Mouse (Mus musculus) midbrain, postnatal 0 days (tissue): ENCODE data around the gene Gm42791. TPM values are rescaled to one million over a fixed set of nuclear protein-coding genes. Genes with fewer than 3 reads are reported as not detected.

Experiments
- ATAC-seq: fragments of 200-750 bp; cut with Nextera tagmentation; 2 replicates; pipeline ENCODE4 v1.8.0; 2017; ENCODE audit warnings: moderate number of reproducible peaks, mild to moderate bottlenecking, moderate TSS enrichment, moderate library complexity; ENCODE audit not compliant: low FRiP score
- DNase-seq: peaks from one replicate; pipeline ENCODE4 v3.0.0-alpha.2; 2015; ENCODE audit warnings: low spot score
- H3K27ac ChIP-seq: fragments of 300-500 bp; sonication (generic); 2 replicates; pipeline ENCODE4 v1.5.1; 2014; ENCODE audit warnings: low read depth, mild to moderate bottlenecking, low read length, mixed read lengths
- H3K27me3 ChIP-seq: fragments of 300-500 bp; sonication (generic); 2 replicates; pipeline ENCODE4 v1.6.1; 2014; ENCODE audit warnings: low read length, control low read depth, mixed read lengths; ENCODE audit not compliant: insufficient read depth
- H3K36me3 ChIP-seq: fragments of 300-500 bp; sonication (generic); 2 replicates; pipeline ENCODE4 v1.6.1; 2014; ENCODE audit warnings: low read length, control low read depth, mixed read lengths; ENCODE audit not compliant: insufficient read depth
- H3K4me1 ChIP-seq: fragments of 300-500 bp; sonication (generic); 2 replicates; pipeline ENCODE4 v1.6.1; 2014; ENCODE audit warnings: mild to moderate bottlenecking, control low read depth, antibody characterized with exemption, low read length, mixed read lengths; ENCODE audit not compliant: insufficient read depth
- H3K4me2 ChIP-seq: fragments of 300-500 bp; sonication (generic); 2 replicates; pipeline ENCODE4 v1.6.1; 2014; ENCODE audit warnings: low read depth, mild to moderate bottlenecking, low read length, mixed read lengths; ENCODE audit not compliant: poor library complexity, severe bottlenecking
- H3K4me3 ChIP-seq: fragments of 300-500 bp; sonication (generic); 2 replicates; pipeline ENCODE4 v1.5.1; 2014; ENCODE audit warnings: low read depth, mild to moderate bottlenecking, low read length, moderate library complexity
- H3K9ac ChIP-seq: fragments of 300-500 bp; sonication (generic); replicated peaks from 2 replicates; pipeline ENCODE4 v1.6.1; 2014; ENCODE audit warnings: mild to moderate bottlenecking, low read length, moderate library complexity, mixed read lengths; ENCODE audit not compliant: poor library complexity, severe bottlenecking
- H3K9me3 ChIP-seq: fragments of 300-500 bp; sonication (generic); 2 replicates; pipeline ENCODE4 v1.6.1; 2016; ENCODE audit warnings: low read length, control low read depth
- CTCF ChIP-seq: IDR thresholded peaks from 2 replicates; pipeline ENCODE4 v1.5.1; 2016; ENCODE audit warnings: antibody characterized with exemption, mild to moderate bottlenecking
- WGBS: fragments of 180-500 bp; shearing (Covaris S2); extraction: QIAGEN DNeasy Blood & Tissue Kit; methylation state at CpG from one replicate; pipeline ENCODE4 v1.1.7; 2014; 5-methylcytosine and 5-hydroxymethylcytosine counted together
- polyA plus RNA-seq: library from polyadenylated mRNA; unstranded; fragments of >200 nt; fragmentation: Nextera tagmentation; extraction: Ambion mirVana; gene quantifications from 2 replicates; pipeline ENCODE4 v1.2.1, GENCODE M21; 2015
- total RNA-seq: library from RNA; depleted of rRNA; stranded (reverse); fragments of >200 nt; gene quantifications from 2 replicates; pipeline ENCODE4 v1.2.3, GENCODE M21; 2014

Gm42791 gene
- total and polyA plus RNA-seq, 2 experiments from 2014 or later, result 3.1 TPM; not detected in 1

DNA sequence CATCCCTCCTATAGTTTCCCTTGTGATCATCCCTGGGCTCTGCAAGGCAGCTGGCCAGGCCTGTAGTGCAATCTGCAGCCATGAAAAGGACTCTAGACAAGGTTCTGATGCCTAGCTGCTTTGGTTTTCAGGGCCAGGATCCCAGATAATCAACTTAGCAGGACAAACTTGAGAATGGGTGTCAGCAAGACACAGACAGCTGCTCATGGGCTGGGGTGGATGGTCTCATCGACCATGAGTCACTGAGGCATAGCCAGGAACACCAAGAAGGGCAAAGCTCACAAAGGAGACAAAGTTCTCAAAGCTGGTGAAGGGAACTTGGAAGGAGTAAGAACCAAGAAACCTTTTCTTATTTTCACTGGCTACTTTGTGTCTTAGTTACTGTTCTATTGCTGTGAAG lies 63.6 kb downstream of the Gm42791 start:
- DNase-seq (no peak), ATAC-seq (no peak)
- Histone ChIP-seq H3K36me3 (no peaks in the 10 kb centered on the region), H3K9me3 (no peaks in the 10 kb centered on the region), H3K27me3 (no peaks in the 10 kb centered on the region), H3K9ac (no peak overlapping the region), H3K4me1 (no peaks in the 10 kb centered on the region), H3K4me2 (no peak overlapping the region), H3K4me3 (no peak overlapping the region), H3K27ac (no peak overlapping the region)
- 87% methylated on average over 1 of the region's 1 CpGs for whole genome bisulfite sequencing
- no peak for TF ChIP-seq CTCF

DNA sequence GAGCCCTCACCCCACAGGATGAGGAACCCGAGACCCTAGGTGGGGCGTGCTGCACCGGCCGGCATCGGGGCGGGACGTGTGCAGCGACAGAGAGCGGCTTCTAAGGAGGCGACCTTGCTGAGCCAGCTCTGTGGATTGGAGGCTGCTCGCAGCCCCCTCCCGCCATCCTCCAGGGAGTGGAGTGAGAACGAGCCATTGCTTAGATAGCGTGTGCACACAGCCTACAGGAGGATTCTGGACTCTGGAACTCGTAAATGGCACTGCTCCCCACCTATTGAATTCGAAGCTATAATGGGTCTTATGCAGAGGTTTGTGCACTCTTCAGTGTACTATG lies 65.9 kb downstream of the Gm42791 start, which contains the start of gene Katnal1:
TSS of gene Katnal1 (minus strand) at position 205 of the 334 bp plus-strand sequence.
- H3K4me3 ChIP-seq, result peak within 1 kb of the TSS; percentile 74
- 0 out of 2 replicates have a peak, but pooled peaks have one; percentile 1 for TF ChIP-seq CTCF
- no peak; the same call in 1 of the 2 replicates for ATAC-seq

DNA sequence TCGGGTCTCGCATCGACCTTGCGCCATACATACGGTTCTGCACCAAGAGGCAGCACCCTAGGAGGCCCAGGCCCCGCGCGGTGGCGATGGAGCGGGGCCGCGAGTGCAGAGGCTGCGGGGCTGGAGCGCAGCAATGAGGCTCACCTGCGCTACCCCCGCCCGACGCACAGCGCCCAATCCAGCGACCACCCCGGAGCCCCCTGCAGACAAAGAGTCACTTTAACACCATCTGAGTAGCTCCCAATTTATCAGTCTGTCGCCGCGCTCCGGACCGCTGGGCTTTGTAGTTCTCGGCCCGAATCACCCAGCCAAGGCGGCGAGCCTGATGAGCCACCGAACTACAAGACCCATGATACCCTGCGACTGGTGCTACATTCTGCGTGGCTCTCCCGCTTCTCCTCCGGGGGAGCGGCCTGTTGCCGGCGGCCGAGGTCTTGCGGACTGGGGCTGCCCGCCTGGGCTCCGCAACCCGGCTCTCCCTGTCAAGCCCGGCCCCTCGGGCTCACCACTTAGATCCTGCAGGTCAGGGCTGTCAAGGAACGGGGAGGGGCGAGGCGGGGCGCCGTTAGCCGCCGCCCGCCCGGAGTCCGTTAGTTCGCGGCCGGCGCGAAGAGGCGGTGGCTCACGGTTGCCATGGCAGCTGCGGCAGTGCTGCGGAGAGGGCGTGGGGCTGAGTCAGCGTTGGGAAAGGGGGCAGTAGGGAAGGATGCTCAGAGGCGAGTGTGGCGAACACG lies 66.4 kb downstream of the Gm42791 start:
- peak overlapping the region; percentile 87 for H3K9ac ChIP-seq
- no peaks in the 10 kb centered on the region for H3K4me1 ChIP-seq
- H3K27ac ChIP-seq, result peak overlapping the region; percentile 99
- H3K9me3 ChIP-seq, result no peaks in the 10 kb centered on the region
- DNase-seq, result peak; percentile 99
- peak overlapping the region; percentile 74 for H3K4me3 ChIP-seq
- 0 out of 2 replicates have a peak, but pooled peaks cover 3% of the 10 kb centered on the region for H3K36me3 ChIP-seq
- H3K4me2 ChIP-seq, result peak overlapping the region; percentile 52
- under 1% methylated on average over 68 of the region's 69 CpGs for WGBS
- TF ChIP-seq CTCF, result peak; percentile 39
- no peaks in the 10 kb centered on the region for H3K27me3 ChIP-seq
- ATAC-seq, result peak; percentile 97

More for the DNA sequence above, 65.9 kb downstream of the Gm42791 start, which contains the start of gene Katnal1:
- H3K4me1 ChIP-seq, result no peaks in the 10 kb centered on the region
- H3K9ac ChIP-seq, result peak within 1 kb of the TSS; percentile 87
- H3K9me3 ChIP-seq, result no peaks in the 10 kb centered on the region
- H3K36me3 ChIP-seq, result 0 out of 2 replicates have a peak, but pooled peaks cover 3% of the 10 kb centered on the region
- H3K4me2 ChIP-seq, result peak within 1 kb of the TSS; percentile 52
- under 1% methylated on average over 16 of the region's 16 CpGs for WGBS
- no peak for DNase-seq
- peak within 1 kb of the TSS; percentile 99 for H3K27ac ChIP-seq
- no peaks in the 10 kb centered on the region for H3K27me3 ChIP-seq

DNA sequence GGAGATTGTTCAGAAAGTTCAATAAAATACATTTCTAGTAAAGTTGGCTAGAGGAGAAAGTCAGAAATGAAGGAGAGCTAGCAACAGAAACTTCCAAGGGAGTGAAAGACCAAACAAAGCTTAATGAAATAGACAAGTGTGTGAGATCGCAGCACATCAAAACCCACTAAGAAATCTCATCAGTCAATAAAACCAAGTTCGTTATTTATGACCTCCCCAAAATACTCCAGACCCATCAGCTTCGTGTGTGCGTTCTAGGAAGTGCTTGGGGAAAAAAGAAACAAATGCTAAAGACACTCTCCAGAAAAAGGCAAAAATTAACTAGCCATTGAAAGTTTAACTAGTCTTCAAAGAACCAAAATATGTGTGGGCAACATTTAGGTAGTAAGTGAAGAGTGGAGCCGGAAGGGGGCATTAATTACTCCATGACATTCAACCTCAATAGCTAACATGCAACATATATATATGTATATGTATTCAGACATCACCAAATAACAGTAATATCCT lies 67.2 kb downstream of the Gm42791 start:
- Histone ChIP-seq H3K4me3 (peak overlapping the region; percentile 74), H3K4me2 (peak overlapping the region; percentile 52), H3K27ac (peak overlapping the region; percentile 99), H3K27me3 (no peaks in the 10 kb centered on the region), H3K9ac (peak overlapping the region; percentile 87; the same call in 1 of the 2 replicates), H3K9me3 (no peaks in the 10 kb centered on the region), H3K4me1 (no peaks in the 10 kb centered on the region), H3K36me3 (0 out of 2 replicates have a peak, but pooled peaks cover 3% of the 10 kb centered on the region)
- DNase-seq (no peak), ATAC-seq (no peak)
- WGBS, result 33% methylated on average over 5 of the region's 5 CpGs
- no peak; the same call in 1 of the 2 replicates for TF ChIP-seq CTCF

DNA sequence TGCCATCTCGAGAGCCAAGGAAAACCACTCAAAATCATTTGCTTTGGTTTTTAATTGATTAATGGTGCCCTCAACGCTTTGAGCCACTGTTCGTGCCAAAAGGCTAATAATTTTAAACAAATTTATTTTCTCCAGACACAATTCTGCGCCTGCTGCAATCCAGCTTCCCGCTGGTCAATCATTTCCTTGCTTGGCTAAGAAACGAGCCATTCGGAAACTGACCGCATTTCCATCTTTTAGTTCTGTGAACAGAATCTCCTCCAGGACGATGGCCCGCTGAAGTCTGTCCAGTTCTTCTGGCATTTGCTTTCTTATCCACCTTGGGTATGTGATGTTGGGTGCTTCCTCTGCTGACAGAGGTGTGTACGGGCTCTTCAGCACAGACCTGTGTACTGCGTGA lies 70.4 kb downstream of the Gm42791 start:
- 95% methylated on average over 12 of the region's 12 CpGs for whole genome bisulfite sequencing
- DNase-seq (no peak), ATAC-seq (no peak)
- Histone ChIP-seq H3K27me3 (no peaks in the 10 kb centered on the region), H3K9ac (no peak overlapping the region), H3K4me1 (no peaks in the 10 kb centered on the region), H3K9me3 (no peaks in the 10 kb centered on the region), H3K4me2 (no peak overlapping the region), H3K36me3 (peaks cover 6% of the 10 kb centered on the region; the same call in 1 of the 2 replicates), H3K27ac (no peak overlapping the region), H3K4me3 (no peak overlapping the region)
- TF ChIP-seq CTCF, result no peak

DNA sequence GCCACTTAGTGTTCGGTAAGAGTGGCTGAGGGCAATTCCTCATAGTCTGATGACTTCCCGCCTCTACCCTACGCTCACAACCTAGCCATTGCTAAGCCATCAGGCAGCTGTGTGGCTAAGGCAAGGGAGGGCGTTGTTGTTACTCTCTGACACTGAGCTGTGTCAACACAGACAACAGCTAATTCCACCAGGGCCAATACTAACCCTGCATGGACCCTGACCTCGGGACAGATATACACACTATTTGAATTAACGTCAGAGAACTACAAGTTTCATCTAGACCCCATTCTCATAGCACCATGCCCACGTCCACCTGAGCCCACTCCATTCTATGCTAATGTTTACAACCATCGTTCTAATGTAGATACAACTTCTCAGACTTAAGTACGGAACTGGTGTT lies 70.9 kb downstream of the Gm42791 start:
- no peak overlapping the region for H3K9ac ChIP-seq
- no peak for TF ChIP-seq CTCF
- no peak for DNase-seq
- no peak for ATAC-seq
- H3K9me3 ChIP-seq, result no peaks in the 10 kb centered on the region
- no peak overlapping the region for H3K27ac ChIP-seq
- H3K4me1 ChIP-seq, result no peaks in the 10 kb centered on the region
- no peak overlapping the region for H3K4me3 ChIP-seq
- peaks cover 6% of the 10 kb centered on the region; the same call in 1 of the 2 replicates for H3K36me3 ChIP-seq
- 92% methylated on average over 9 of the region's 9 CpGs for WGBS
- no peaks in the 10 kb centered on the region for H3K27me3 ChIP-seq
- H3K4me2 ChIP-seq, result no peak overlapping the region
